Mouse (Mus musculus): ENCODE results near the gene Cd33. TPM values are rescaled to one million over a fixed set of nuclear protein-coding genes. Genes with fewer than 3 reads are reported as not detected.

Cd33 gene
- 1 to 10 TPM; 1.0 to 2.3 TPM for total RNA-seq (2023)

GRCm38 (mm10) chr7:43544225-43544977 lies at the start of gene Cd33:
Gene Cd33 (minus strand): TSS chr7:43544428.

GRCm38 (mm10) chr7:43579440-43580171 lies 35.4 kb upstream of the Cd33 start, which contains the start of gene Zfp719:
Gene Zfp719 (plus strand): TSS chr7:43579610.

GRCm38 (mm10) chr7:43562006-43562633 lies 17.9 kb upstream of the Cd33 start, which contains the start of gene Zfp658:
Gene Zfp658 (plus strand): TSS chr7:43562256.

GRCm38 (mm10) chr7:43489631-43490125 lies 54.5 kb downstream of the Cd33 start, which contains the start of gene Iglon5:
Gene Iglon5 (minus strand): TSS chr7:43490075.

Other genes starting within 250 kb of the Cd33 start
- gene Zfp715, start 231.1 kb downstream of the Cd33 start, total RNA-seq (2023), result 10 to 100 TPM; 34.6 to 35.1 TPM
- gene Siglecf, start 193.1 kb downstream of the Cd33 start, total RNA-seq (2023), result under 1 TPM; 0.35 to 0.47 TPM
- 100 to 1,000 TPM; 423 to 427 TPM for gene Siglecg, start 136.2 kb downstream of the Cd33 start, total RNA-seq (2023)
- gene Lim2, start 116.8 kb downstream of the Cd33 start, total RNA-seq (2023), result not detected
- 1 to 10 TPM; 1.5 to 2.1 TPM for gene Nkg7, start 107.4 kb downstream of the Cd33 start, total RNA-seq (2023)
- gene Cldnd2, start 103.6 kb downstream of the Cd33 start, total RNA-seq (2023), result not detected
- gene Etfb, start 100.3 kb downstream of the Cd33 start, total RNA-seq (2023), result 10 to 100 TPM; 40.2 to 43.3 TPM
- gene Gm45233, start 100.3 kb downstream of the Cd33 start, total RNA-seq (2023), result not detected
- 1 to 10 TPM; 1.2 to 3.1 TPM for gene Vsig10l, start 81.3 kb downstream of the Cd33 start, total RNA-seq (2023)
- gene Iglon5, start 54.4 kb downstream of the Cd33 start, total RNA-seq (2023), result not detected
- not detected for gene 4931406B18Rik, start 38.5 kb downstream of the Cd33 start, total RNA-seq (2023)
- gene Zfp658, start 17.8 kb upstream of the Cd33 start, total RNA-seq (2023), result 1 to 10 TPM; 2.5 to 3.0 TPM
- 1 to 10 TPM; 7.8 to 9.9 TPM for gene Zfp719, start 35.2 kb upstream of the Cd33 start, total RNA-seq (2023)
- not detected for gene Zfp819, start 62.7 kb upstream of the Cd33 start, total RNA-seq (2023)
- not detected for gene Ceacam18, start 90.3 kb upstream of the Cd33 start, total RNA-seq (2023)
- gene Siglece, start 115.7 kb upstream of the Cd33 start, total RNA-seq (2023), result 1 to 10 TPM in 1 of 2 experiments, under 1 TPM in 1; 0.30 to 1.7 TPM
- 10 to 100 TPM in 1 of 2 experiments, 1 to 10 TPM in 1; 5.8 to 10.3 TPM for gene Ctu1, start 127.6 kb upstream of the Cd33 start, total RNA-seq (2023)
- not detected for gene Klk14, start 146.0 kb upstream of the Cd33 start, total RNA-seq (2023)
- not detected for gene Klk13, start 168.1 kb upstream of the Cd33 start, total RNA-seq (2023)
- gene Klk12, start 224.5 kb upstream of the Cd33 start, total RNA-seq (2023), result not detected
- not detected for gene Klk11, start 230.2 kb upstream of the Cd33 start, total RNA-seq (2023)
- not detected for gene Klk10, start 236.6 kb upstream of the Cd33 start, total RNA-seq (2023)
- gene Klk9, start 247.5 kb upstream of the Cd33 start, total RNA-seq (2023), result not detected

Measured in B cell, adult 67 days (primary cell).